Mouse (Mus musculus): ENCODE measurements around the gene Scaper.

DNA sequence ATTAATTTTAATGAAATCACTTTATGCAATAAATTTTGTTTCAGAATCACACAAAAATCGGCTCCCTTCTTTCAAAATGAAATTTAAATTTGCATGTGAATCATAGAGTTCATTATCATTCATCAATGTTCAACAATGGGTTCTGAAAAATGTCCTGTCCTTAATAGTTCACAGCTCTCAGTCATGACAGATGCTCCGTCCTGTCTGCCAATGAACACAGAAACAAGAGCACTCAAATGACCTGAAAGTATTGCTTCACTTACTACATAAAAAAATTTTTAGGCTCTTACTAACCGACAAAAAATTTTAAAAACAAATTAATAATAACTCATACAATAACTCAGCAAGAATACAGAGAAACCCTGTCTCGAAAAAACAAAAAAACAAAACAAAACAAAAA, 429.2 kb downstream of the Scaper start:
- TF ChIP-seq POLR2A (IDR thresholded peaks at IDR 0.05; ENCODE audit: insufficient read length, low read depth) (no peak), CEBPB (IDR thresholded peaks at IDR 0.05; ENCODE audit: insufficient read depth, poor library complexity, severe bottlenecking) (no peak), USF1 (IDR thresholded peaks at IDR 0.05; ENCODE audit: low read depth) (no peak), MAX (IDR thresholded peaks at IDR 0.05; ENCODE audit: low read depth) (no peak), E2F4 (IDR thresholded peaks at IDR 0.05; ENCODE audit: insufficient read depth) (no peak), POLR2AphosphoS2 (IDR thresholded peaks at IDR 0.05; ENCODE audit: insufficient read length, low read depth) (no peak), TCF12 (IDR thresholded peaks at IDR 0.05; ENCODE audit: insufficient read depth, poor library complexity, severe bottlenecking) (no peak), TCF3 (IDR thresholded peaks at IDR 0.05; ENCODE audit: insufficient read length, low read depth) (no peak), MYOD1 (IDR thresholded peaks at IDR 0.05; ENCODE audit: control insufficient read depth in 1 of 3, insufficient read length in 2 of 3, low read depth in 2 of 3) (no peak), SRF (IDR thresholded peaks at IDR 0.05; ENCODE audit: control insufficient read depth, insufficient read length, low read depth) (no peak), MYOG (IDR thresholded peaks at IDR 0.05; ENCODE audit: control insufficient read depth in 1 of 3, insufficient read depth in 1 of 3, insufficient read length in 2 of 3, low read depth in 2 of 3) (no peak)

Data from myocyte (in vitro differentiated cells).